Mouse (Mus musculus): ENCODE data around the gene Tulp3.

DNA sequence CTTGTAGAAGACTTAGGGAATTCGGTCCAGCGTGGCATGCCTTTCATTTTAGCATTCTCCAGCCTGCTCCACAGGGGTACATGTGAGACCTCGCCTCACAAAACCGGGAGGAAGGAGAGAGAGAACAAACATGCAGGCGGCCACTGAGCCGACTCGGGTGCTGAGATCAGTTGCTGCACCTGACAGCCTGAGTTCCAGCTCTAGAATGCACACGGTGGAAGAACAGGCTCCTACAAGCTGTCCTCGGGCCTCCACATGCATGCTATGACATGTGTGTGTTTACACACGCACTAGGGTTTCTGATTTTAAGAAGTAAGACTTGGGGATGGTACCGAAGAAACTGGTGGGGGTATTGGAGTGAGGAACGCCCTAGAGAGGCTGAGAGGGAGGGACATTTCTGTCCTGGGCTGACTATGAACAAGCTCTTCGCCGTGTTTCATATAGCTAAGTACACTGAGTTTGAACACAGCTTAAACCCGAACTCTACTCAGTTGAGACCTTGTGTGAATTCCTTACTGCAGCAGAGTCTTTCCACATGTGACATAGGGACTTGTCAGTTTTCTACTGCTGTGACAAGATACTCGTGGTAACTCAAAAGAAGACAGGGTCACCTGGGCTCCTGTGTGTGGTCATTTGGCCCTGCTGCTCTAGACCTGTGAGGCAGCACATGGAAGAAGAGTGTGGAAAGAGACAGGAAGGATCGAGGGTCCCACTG is 20.9 kb upstream of the Tulp3 start:
- TF ChIP-seq CTCF (IDR thresholded peaks at IDR 0.05; ENCODE audit: low read depth, low read length) (no peak), POLR2A (IDR thresholded peaks at IDR 0.05; ENCODE audit: borderline replicate concordance, low read depth, low read length) (no peak)

Data from bone marrow macrophage, adult 2 months (primary cell).